Mouse (Mus musculus): Measurements from ENCODE around the gene Methig1. TPM values are rescaled to one million over a fixed set of nuclear protein-coding genes. Genes with fewer than 3 reads are reported as not detected.

Methig1 gene
- total and polyA plus RNA-seq, 2 experiments from 2014 or later, result 0.31 TPM; not detected in 1

DNA sequence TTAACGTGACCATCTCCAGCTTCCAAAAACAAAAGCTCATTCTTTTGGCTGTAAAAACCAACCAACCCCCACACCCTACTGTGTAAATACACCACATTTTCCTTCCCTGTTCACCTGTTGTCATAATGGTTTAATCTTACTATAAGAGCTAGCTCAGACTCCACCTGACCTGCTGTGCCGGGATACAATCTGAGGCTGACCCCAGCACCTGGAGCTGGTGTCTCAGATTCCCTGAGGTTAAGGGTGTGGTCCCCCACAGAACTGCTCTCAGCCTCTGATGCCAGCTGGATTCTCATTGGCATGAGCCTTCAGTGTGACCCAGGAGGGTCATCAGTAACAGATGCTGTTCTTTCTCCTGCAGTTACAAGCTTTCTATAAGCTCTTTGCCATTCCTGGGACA, 27.2 kb downstream of the Methig1 start:
- ATAC-seq, result no peak
- no peak overlapping the region for H3K27ac ChIP-seq
- no peaks in the 10 kb centered on the region for H3K4me1 ChIP-seq (ENCODE audit: insufficient read depth, low read length)
- H3K9ac ChIP-seq (replicated peaks; ENCODE audit: low read length), result no peak overlapping the region
- WGBS, result 64% methylated on average over 2 of the region's 2 CpGs
- H3K9me3 ChIP-seq (ENCODE audit: low read length), result no peaks in the 10 kb centered on the region
- H3K36me3 ChIP-seq (ENCODE audit: insufficient read depth, low read length), result no peaks in the 10 kb centered on the region
- TF ChIP-seq CTCF (IDR thresholded peaks at IDR 0.05; ENCODE audit: low read depth), result no peak
- DNase-seq (ENCODE audit: low spot score), result no peak
- H3K4me2 ChIP-seq (ENCODE audit: low read depth, low read length), result no peak overlapping the region
- H3K4me3 ChIP-seq (ENCODE audit: low read length), result no peak overlapping the region
- no peaks in the 10 kb centered on the region for H3K27me3 ChIP-seq (ENCODE audit: insufficient read depth, low read length)

GRCm38 (mm10) chr15:100385705-100386104, 32.8 kb downstream of the Methig1 start:
- ATAC-seq, result no peak

DNA sequence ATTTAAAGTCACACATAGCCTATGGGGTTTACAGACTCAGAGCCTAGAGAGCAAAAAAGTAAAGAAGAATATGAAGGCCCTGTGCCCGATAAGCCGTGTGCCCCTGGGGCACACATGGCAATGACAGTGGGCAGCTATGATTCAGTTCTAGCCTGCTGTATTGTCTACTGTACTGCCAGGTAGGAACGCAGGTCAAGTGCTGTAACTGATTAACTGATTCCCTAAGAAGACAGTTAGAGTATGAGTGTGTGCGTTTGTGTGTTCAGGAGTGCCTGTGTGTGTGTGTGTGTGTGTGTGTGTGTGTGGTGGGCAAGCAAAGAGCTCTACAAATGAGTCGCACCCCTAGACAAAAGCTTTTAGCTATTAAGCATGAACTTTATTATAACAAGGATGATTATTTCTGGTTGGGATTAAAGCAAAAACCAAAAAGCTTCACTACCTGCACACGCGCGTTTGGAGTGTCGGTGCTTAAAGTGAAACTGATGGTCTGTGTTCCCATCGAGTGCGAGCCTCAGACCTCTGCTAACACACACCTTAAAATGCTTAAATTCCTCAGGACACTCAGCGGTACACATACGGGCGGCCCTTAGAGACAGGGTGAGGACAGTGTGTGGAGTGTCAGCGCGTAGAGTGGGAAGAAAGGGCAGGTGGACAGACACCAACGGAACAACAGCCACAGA, 34.7 kb downstream of the Methig1 start:
- no peak overlapping the region for H3K9ac ChIP-seq (replicated peaks; ENCODE audit: low read length)
- no peak for TF ChIP-seq CTCF (IDR thresholded peaks at IDR 0.05; ENCODE audit: low read depth)
- DNase-seq (ENCODE audit: low spot score), result no peak
- H3K27me3 ChIP-seq (ENCODE audit: insufficient read depth, low read length), result no peaks in the 10 kb centered on the region
- H3K4me3 ChIP-seq (ENCODE audit: low read length), result no peak overlapping the region
- ATAC-seq, result no peak
- no peak overlapping the region for H3K4me2 ChIP-seq (ENCODE audit: low read depth, low read length)
- no peak overlapping the region for H3K27ac ChIP-seq
- no peaks in the 10 kb centered on the region for H3K36me3 ChIP-seq (ENCODE audit: insufficient read depth, low read length)
- no peaks in the 10 kb centered on the region for H3K9me3 ChIP-seq (ENCODE audit: low read length)
- 94% methylated on average over 17 of the region's 17 CpGs for WGBS
- no peaks in the 10 kb centered on the region for H3K4me1 ChIP-seq (ENCODE audit: insufficient read depth, low read length)

More at GRCm38 (mm10) chr15:100385705-100386104, 32.8 kb downstream of the Methig1 start:
- WGBS, result 89% methylated on average over 9 of the region's 9 CpGs
- Histone ChIP-seq H3K4me1 (ENCODE audit: insufficient read depth, low read length) (no peaks in the 10 kb centered on the region), H3K4me3 (ENCODE audit: low read length) (no peak overlapping the region), H3K36me3 (ENCODE audit: insufficient read depth, low read length) (no peaks in the 10 kb centered on the region), H3K4me2 (ENCODE audit: low read depth, low read length) (no peak overlapping the region), H3K9me3 (ENCODE audit: low read length) (no peaks in the 10 kb centered on the region), H3K27me3 (ENCODE audit: insufficient read depth, low read length) (no peaks in the 10 kb centered on the region), H3K9ac (replicated peaks; ENCODE audit: low read length) (no peak overlapping the region), H3K27ac (no peak overlapping the region)
- no peak for TF ChIP-seq CTCF (IDR thresholded peaks at IDR 0.05; ENCODE audit: low read depth)
- DNase-seq (ENCODE audit: low spot score), result no peak

DNA sequence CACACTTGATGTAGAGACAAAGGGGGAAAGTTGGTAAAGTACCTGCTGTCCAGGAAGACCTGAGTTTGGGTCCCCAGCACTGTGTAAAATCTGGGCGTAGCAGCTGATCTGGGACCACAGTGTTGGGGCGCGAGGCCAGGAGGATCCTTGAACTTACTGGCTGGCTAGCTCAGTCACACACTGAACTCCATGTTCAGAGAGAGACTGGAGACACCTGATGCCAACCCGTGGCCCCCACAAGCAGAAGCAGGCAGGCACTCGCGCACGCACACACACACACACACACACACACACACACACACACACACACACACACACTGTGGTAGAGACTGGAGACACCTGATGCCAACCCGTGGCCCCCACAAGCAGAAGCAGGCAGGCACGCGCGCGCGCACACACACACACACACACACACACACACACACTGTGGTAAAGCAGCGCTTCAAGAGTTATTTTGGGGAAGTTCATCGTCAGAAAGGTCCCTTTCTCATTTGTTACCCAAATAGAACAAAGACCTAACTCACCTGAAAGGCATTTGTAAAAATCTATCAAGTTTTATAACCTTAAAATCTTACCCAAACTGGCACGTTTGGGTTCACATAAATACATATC, 35.4 kb downstream of the Methig1 start:
- DNase-seq (ENCODE audit: low spot score) (no peak), ATAC-seq (no peak)
- Histone ChIP-seq H3K27me3 (ENCODE audit: insufficient read depth, low read length) (no peaks in the 10 kb centered on the region), H3K36me3 (ENCODE audit: insufficient read depth, low read length) (peaks cover 1% of the 10 kb centered on the region; the same call in 1 of the 2 replicates), H3K27ac (no peak overlapping the region), H3K9me3 (ENCODE audit: low read length) (no peaks in the 10 kb centered on the region), H3K4me3 (ENCODE audit: low read length) (no peak overlapping the region), H3K4me1 (ENCODE audit: insufficient read depth, low read length) (no peaks in the 10 kb centered on the region), H3K4me2 (ENCODE audit: low read depth, low read length) (no peak overlapping the region), H3K9ac (replicated peaks; ENCODE audit: low read length) (no peak overlapping the region)
- 86% methylated on average over 16 of the region's 16 CpGs for WGBS
- TF ChIP-seq CTCF (IDR thresholded peaks at IDR 0.05; ENCODE audit: low read depth), result no peak

DNA sequence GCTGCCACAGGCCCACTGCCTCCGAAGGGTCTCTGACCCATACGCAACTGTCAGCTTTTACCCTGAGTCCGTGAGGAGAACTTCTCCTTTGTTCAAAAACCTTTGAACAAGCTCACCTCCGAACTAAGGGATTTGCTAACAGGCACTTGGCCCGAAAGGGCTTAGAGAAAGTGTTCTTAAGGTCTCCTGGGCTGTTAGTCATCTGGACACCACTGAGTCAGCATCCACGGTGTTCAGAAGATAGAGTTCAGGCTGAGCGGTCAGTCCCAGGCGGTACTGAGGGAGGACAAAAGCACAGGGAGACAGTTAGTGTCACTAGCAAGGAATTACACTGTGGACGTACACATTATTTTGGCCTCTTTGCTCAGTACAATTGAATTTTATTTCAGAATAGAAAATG, 35.9 kb downstream of the Methig1 start:
- H3K9me3 ChIP-seq (ENCODE audit: low read length), result no peaks in the 10 kb centered on the region
- H3K4me1 ChIP-seq (ENCODE audit: insufficient read depth, low read length), result no peaks in the 10 kb centered on the region
- DNase-seq (ENCODE audit: low spot score), result no peak
- peaks cover 7% of the 10 kb centered on the region; the same call in 1 of the 2 replicates for H3K36me3 ChIP-seq (ENCODE audit: insufficient read depth, low read length)
- no peaks in the 10 kb centered on the region for H3K27me3 ChIP-seq (ENCODE audit: insufficient read depth, low read length)
- no peak overlapping the region for H3K4me3 ChIP-seq (ENCODE audit: low read length)
- no peak overlapping the region for H3K4me2 ChIP-seq (ENCODE audit: low read depth, low read length)
- 63% methylated on average over 9 of the region's 9 CpGs for WGBS
- H3K9ac ChIP-seq (replicated peaks; ENCODE audit: low read length), result no peak overlapping the region
- no peak for TF ChIP-seq CTCF (IDR thresholded peaks at IDR 0.05; ENCODE audit: low read depth)
- H3K27ac ChIP-seq, result no peak overlapping the region
- ATAC-seq, result no peak

DNA sequence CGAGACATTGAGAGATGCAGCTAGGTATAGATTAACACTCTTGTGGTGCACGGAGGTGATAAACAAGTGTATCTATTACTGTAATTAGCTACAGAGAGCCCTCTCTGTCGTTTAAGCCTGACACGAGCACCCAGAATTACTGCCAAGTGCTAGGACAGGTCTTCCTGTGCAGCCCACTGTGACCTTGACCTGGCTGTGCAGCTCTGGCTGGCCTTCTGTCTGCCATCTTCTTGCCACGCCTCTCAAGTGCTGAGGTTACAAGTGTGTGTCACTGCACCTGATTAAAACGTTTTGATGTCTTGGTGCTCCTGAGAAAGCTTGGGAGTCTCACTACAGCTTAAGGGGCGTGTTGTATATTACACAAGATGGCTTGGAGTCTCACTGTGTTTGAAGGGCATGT, 38.1 kb downstream of the Methig1 start:
- 85% methylated on average over 7 of the region's 7 CpGs for WGBS
- Histone ChIP-seq H3K4me1 (ENCODE audit: insufficient read depth, low read length) (no peaks in the 10 kb centered on the region), H3K27ac (no peak overlapping the region), H3K36me3 (ENCODE audit: insufficient read depth, low read length) (peaks cover 24% of the 10 kb centered on the region; the same call in 1 of the 2 replicates), H3K4me2 (ENCODE audit: low read depth, low read length) (no peak overlapping the region), H3K4me3 (ENCODE audit: low read length) (no peak overlapping the region), H3K27me3 (ENCODE audit: insufficient read depth, low read length) (no peaks in the 10 kb centered on the region), H3K9me3 (ENCODE audit: low read length) (no peaks in the 10 kb centered on the region), H3K9ac (replicated peaks; ENCODE audit: low read length) (no peak overlapping the region)
- ATAC-seq (no peak), DNase-seq (ENCODE audit: low spot score) (no peak)
- TF ChIP-seq CTCF (IDR thresholded peaks at IDR 0.05; ENCODE audit: low read depth), result no peak

- 95% methylated on average over 7 of the region's 7 CpGs for WGBS
- no peaks in the 10 kb centered on the region for H3K27me3 ChIP-seq (ENCODE audit: insufficient read depth, low read length)
- H3K4me3 ChIP-seq (ENCODE audit: low read length), result no peak overlapping the region
- H3K36me3 ChIP-seq (ENCODE audit: insufficient read depth, low read length), result peaks cover 29% of the 10 kb centered on the region; the same call in 1 of the 2 replicates
- DNase-seq (ENCODE audit: low spot score), result no peak
- no peak for TF ChIP-seq CTCF (IDR thresholded peaks at IDR 0.05; ENCODE audit: low read depth)
- no peaks in the 10 kb centered on the region for H3K9me3 ChIP-seq (ENCODE audit: low read length)
- H3K4me2 ChIP-seq (ENCODE audit: low read depth, low read length), result no peak overlapping the region
- no peak overlapping the region for H3K9ac ChIP-seq (replicated peaks; ENCODE audit: low read length)
- no peak overlapping the region for H3K27ac ChIP-seq
- no peaks in the 10 kb centered on the region for H3K4me1 ChIP-seq (ENCODE audit: insufficient read depth, low read length)
- ATAC-seq, result no peak
Measured at GRCm38 (mm10) chr15:100391599-100391998, 38.6 kb downstream of the Methig1 start.

All from hindbrain, postnatal 0 days (tissue).